Mouse (Mus musculus) neural tube, embryonic 13.5 days (tissue): ENCODE measurements at regions not wholly inside any gene's neighbourhood (a gene's known extent, or its start where the extent isn't known, plus 50 kb on each side); places are given as distances from the start of the nearest gene placed in this dataset.

ENCODE experiments used
- ATAC-seq: fragments of 200-750 bp; cut with Nextera tagmentation; 2 replicates; pipeline ENCODE4 v1.8.0; 2017; ENCODE audit warnings: low read depth, mild to moderate bottlenecking, moderate TSS enrichment, moderate library complexity
- H3K27ac ChIP-seq: fragments of 300-500 bp; sonication (generic); replicated peaks from 2 replicates; pipeline ENCODE4 v1.5.1; 2015; ENCODE audit warnings: moderate library complexity, mild to moderate bottlenecking, inconsistent platforms
- H3K27me3 ChIP-seq: fragments of 300-500 bp; sonication (generic); 2 replicates; pipeline ENCODE4 v1.6.1; 2015; ENCODE audit warnings: mild to moderate bottlenecking, inconsistent platforms
- H3K36me3 ChIP-seq: fragments of 300-500 bp; sonication (generic); 2 replicates; pipeline ENCODE4 v1.6.1; 2015; ENCODE audit warnings: mild to moderate bottlenecking, inconsistent platforms
- H3K4me1 ChIP-seq: fragments of 300-500 bp; sonication (generic); replicated peaks from 2 replicates; pipeline ENCODE4 v1.6.1; 2015; ENCODE audit warnings: inconsistent platforms
- H3K4me2 ChIP-seq: fragments of 300-500 bp; sonication (generic); 2 replicates; pipeline ENCODE4 v1.6.1; 2015; ENCODE audit warnings: inconsistent platforms, mild to moderate bottlenecking, moderate library complexity
- H3K4me3 ChIP-seq: fragments of 300-500 bp; sonication (generic); 2 replicates; pipeline ENCODE4 v1.5.1; 2015; ENCODE audit warnings: mild to moderate bottlenecking, inconsistent platforms
- H3K9ac ChIP-seq: fragments of 300-500 bp; sonication (generic); 2 replicates; pipeline ENCODE4 v1.6.1; 2015; ENCODE audit warnings: moderate library complexity, mild to moderate bottlenecking, inconsistent platforms
- H3K9me3 ChIP-seq: fragments of 300-500 bp; sonication (generic); 2 replicates; pipeline ENCODE4 v1.6.1; 2016; ENCODE audit warnings: inconsistent platforms
- WGBS: fragments of 180-500 bp; shearing (Covaris S2); methylation state at CpG from one replicate; pipeline ENCODE4 v1.1.7; 2015; 5-methylcytosine and 5-hydroxymethylcytosine counted together

DNA sequence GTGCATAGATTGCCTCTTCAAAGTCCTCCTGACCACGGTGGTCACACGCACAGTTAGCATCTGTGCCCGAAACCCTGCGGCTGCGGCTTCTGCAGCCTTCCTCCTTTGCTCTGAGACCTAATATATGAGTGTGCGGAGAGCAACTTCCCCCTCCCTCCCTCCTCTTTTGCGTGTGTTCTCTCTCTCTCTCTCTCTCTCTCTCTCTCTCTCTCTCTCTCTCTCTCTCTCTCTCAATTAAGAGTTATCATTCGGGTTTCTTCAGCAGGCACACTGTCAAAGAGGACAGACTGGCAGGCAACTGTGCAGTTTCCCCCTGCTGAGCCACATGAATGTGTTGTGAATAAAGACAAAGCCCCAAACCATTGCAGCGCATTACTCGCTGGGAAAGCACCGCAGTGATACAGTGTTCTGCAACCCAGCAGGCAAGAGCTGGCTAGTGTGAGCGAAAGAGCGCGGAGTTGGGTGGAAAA lies 900.8 kb downstream of the Mat2b start:
- peak overlapping the region; percentile 57 for H3K27ac ChIP-seq
- no peaks in the 10 kb centered on the region for H3K27me3 ChIP-seq
- peak overlapping the region; percentile 39 for H3K4me3 ChIP-seq
- no peaks in the 10 kb centered on the region for H3K36me3 ChIP-seq
- no peaks in the 10 kb centered on the region for H3K9me3 ChIP-seq
- under 1% methylated on average over 14 of the region's 14 CpGs for WGBS
- H3K4me2 ChIP-seq, result peak overlapping the region; percentile 58
- H3K4me1 ChIP-seq, result peaks cover 15% of the 10 kb centered on the region
- peak; percentile 97 for ATAC-seq
- H3K9ac ChIP-seq, result peak overlapping the region; percentile 71

GRCm38 (mm10) chr11:39792112-39792511 lies 902.9 kb downstream of the Mat2b start:
- Histone ChIP-seq H3K9ac (no peak overlapping the region), H3K27ac (no peak overlapping the region), H3K4me2 (no peak overlapping the region), H3K9me3 (no peaks in the 10 kb centered on the region), H3K36me3 (no peaks in the 10 kb centered on the region), H3K27me3 (no peaks in the 10 kb centered on the region), H3K4me1 (peaks cover 15% of the 10 kb centered on the region), H3K4me3 (no peak overlapping the region)
- no peak for ATAC-seq
- 77% methylated on average over 2 of the region's 2 CpGs for WGBS
